Mouse (Mus musculus): ENCODE results near the gene Erc2.

Gene Erc2

DNA sequence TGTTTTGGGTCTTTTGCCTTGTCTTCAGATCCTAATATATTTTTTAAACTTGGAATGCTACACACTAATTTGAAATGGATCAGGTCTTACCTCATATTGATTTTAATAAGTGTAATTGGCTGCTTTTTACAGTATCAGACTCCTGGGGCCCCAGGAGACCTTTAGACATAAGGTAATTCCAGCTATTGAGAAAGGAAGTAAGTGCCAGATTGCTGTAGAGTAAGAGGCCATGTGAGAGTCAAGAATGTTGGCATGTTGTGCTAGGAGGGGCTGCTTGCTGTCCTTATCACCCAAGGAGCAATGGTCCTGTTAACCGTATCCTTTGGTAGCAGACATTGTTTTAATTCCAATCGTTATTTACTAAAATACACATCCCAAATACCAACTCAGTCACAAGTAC lies 163.3 kb downstream of the Erc2 start:
- no peak for TF ChIP-seq GATA4 (IDR thresholded peaks at IDR 0.05; ENCODE audit: insufficient replicate concordance, low read length)

DNA sequence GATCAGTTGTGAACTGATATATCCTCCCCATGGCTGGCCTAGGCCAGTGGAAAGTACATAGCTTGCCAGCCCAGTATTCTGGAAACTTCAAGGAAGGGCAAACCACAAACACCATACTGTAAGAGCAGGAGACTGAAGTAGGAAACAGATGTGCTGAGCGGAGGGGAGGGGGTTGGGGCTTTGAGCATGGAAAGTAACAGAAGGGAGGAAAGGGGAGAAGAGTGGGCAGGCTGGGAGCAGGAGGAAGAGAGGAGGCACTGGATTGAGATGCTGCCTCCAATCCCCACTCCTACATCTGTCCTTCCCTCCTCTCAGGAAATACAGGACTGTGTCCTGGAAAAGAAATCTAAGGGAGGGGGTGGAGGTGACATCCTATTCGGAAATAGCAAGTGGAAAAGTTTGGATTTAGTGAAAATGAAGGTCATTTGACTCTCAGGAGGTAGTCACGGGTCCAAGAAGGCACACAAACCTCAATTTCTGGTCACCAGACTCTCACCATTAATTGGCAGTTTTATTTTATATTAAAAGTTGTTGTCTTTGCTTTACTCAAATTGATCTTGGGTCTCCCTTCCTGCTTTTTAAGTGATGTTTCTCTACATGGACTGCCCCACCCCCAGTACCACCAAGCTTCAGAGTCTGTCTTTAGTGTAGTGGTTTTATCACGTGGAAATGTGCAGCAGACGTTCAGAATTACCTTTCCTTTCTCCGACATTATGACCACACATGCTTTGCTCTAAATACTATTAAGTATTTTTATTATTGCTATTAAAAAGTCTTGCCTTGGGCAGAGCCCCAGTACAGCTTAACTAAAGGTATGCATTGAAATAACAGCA lies 167.1 kb downstream of the Erc2 start:
- TF ChIP-seq GATA4 (IDR thresholded peaks at IDR 0.05; ENCODE audit: insufficient replicate concordance, low read length): no peak

DNA sequence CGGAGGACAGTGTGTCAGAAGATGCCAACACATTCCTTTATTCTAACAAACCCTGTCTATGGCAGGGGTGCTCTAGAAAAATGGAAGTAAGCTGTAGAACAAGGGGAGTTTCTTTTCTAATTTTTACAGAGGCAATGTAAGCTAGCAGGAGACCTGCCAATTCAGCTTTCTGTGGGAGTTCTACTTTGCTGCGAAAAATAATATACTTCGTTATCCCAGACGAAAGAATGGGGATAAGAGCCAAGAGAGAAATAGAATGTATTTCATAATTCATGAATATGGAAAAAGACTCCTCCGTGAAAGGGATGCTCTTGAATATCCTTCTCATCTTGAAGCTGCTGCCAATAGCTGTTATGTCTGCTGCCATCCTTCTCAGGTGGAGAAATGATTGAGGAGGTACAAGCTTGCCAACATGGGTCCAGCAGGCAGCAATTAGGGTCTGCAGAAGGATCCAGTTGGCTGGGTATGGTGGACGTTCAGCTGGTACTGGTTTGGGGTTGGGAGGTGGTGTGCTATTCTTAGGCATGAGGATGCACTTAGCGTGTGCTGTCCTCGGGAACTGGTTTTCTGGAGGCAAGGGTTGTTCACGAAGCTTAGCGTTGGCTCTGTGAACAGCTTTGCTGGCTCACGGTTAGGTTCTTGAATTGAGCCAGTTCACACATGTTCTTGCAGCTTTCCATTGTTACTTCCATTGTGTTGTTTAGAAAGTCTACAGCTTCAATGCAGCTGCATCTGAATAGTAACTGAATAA lies 176.1 kb downstream of the Erc2 start:
- no peak for TF ChIP-seq GATA4 (IDR thresholded peaks at IDR 0.05; ENCODE audit: insufficient replicate concordance, low read length)

DNA sequence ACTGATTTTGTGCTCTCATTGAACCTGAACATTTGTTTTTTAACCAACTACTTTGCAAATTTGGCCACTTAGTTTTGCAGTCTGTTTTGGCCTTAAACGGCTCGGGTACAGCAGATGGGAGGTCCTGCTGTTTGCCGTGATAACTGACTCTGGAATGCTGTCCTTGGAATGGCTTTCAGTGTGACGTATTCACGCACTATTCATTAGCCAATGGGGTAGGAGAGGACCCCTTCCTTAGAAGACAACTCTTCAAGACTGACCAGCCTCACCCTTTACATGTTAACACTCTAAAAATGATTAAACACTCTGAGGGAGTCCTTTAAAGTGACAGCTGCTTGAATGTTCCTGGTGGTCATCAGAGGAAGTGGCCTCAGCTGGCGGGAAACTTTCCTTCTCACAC lies 178.5 kb downstream of the Erc2 start:
- TF ChIP-seq GATA4 (IDR thresholded peaks at IDR 0.05; ENCODE audit: insufficient replicate concordance, low read length): no peak

DNA sequence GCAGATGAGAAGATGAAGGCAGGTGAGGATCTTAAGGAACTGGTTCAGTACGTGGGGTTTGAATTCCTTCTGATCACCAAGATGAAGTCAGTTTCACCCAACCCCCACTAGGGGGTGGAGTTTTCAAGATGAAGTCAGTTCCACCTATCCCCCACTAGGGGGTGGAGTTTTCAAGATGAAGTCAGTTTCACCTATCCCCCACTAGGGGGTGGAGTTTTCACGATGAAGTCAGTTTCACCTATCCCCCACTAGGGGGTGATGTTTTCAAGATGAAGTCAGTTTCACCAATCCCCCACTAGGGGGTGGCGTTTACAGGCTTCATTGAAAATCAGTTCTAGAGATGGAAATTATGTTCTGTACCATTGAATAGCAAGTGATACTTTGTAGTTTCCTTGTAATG lies 181.7 kb downstream of the Erc2 start:
- no peak for TF ChIP-seq GATA4 (IDR thresholded peaks at IDR 0.05; ENCODE audit: insufficient replicate concordance, low read length)

DNA sequence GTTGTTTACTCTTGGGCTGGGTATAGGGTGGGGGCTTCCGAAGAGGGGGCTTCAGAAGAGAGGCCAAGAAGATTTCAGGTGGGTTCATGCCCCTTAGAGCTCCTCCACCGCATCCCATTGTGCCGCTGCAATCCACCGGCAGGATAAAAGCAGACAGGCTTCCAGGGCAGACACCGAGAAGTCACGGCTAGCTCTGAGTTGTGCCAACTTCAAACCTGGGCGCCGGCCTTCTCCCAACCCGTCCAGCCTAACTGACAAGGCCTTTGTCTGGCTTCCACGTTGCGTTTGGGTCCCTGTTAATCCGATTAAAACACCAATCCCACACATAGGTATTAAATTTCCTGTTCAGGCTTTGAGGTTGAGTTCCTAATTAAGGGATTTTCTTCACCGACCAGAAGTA lies 182.8 kb downstream of the Erc2 start:
- no peak for TF ChIP-seq GATA4 (IDR thresholded peaks at IDR 0.05; ENCODE audit: insufficient replicate concordance, low read length)

DNA sequence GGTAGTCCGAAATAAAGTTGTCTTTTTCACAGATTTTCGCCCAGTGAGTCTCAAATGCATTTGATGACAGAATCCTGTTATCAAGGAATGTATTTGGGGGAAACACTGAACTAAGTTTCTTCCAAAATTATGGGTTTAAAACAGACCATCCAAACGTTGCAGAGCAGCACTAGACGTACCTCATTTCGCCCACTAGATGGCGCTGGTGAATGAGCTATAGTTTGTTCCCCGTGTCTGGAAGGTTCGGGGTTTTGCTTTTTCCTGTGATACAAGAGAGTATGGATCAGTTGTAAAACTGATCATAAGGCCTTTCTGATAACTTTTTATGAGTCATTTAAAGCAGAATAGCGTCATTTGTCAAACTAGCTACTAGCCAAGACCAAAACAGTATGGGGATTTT lies 185.9 kb downstream of the Erc2 start:
- no peak for TF ChIP-seq GATA4 (IDR thresholded peaks at IDR 0.05; ENCODE audit: insufficient replicate concordance, low read length)

DNA sequence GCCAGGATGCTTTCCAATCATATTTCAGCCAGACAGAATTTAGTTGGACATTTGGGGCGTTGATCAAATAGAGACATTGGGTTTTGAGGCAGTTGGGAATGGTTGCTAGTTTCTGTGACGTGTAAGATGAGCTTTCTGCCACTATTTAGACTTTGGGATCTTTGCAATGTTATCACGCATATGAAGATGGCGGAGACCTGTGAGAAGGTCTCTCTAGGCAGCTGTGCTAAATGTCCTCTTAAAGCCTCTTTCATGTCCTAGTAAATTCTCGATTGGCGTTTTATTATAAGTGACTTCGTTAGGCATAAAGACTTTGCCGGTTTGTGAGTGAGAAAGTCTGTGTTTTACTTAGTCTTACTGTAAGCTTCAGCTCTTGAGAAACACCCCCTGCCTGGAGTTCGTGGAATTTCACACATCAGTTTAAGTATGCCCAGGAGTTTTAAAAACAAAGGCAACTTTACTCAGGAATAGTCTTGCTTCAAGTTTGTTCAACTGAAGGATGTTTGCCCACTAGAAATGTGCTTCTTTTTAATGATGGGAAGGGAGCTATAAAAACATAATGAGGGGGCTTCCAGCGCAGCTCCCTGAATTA lies 186.4 kb downstream of the Erc2 start:
- no peak for TF ChIP-seq GATA4 (IDR thresholded peaks at IDR 0.05; ENCODE audit: insufficient replicate concordance, low read length)

DNA sequence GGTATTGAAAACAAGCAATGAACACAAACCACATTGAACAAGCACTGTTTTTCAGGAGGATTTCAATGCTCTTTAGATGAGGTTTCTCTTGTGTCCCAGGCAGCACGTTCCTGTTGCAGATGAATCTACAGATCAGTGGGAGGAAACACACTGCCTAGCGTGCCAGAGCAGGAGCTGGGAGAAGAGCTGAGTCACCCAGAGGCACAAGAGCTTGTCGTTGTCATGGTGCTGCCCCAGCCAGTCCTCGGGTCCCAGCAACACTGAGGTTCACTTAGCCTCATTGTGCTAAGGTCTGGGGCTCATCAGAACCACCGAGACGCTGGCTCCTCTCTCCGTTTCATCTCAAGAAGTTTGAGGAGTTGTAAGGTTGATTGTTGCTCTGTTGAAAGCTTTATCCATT lies 188.6 kb downstream of the Erc2 start:
- TF ChIP-seq GATA4 (IDR thresholded peaks at IDR 0.05; ENCODE audit: insufficient replicate concordance, low read length): no peak

DNA sequence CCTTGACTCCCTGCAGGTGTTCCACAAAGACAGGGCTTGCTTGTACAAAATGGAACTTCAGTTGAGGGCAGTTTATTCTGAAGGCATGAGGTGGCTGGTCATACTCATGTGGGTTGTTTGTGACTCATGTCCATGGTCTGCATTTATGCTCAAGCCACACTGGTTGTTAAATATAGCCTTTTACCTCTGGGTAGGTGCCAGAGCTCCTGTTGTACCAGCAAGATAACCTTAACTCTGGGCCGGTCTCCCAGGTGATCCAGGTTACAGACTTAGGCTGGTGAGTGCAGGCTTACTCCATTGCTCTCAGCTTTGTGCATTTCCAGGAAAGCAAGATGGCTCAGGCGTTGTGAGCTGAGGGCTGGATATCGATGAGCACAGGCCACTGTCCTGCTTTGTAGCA lies 189.4 kb downstream of the Erc2 start:
- TF ChIP-seq GATA4 (IDR thresholded peaks at IDR 0.05; ENCODE audit: insufficient replicate concordance, low read length): no peak

DNA sequence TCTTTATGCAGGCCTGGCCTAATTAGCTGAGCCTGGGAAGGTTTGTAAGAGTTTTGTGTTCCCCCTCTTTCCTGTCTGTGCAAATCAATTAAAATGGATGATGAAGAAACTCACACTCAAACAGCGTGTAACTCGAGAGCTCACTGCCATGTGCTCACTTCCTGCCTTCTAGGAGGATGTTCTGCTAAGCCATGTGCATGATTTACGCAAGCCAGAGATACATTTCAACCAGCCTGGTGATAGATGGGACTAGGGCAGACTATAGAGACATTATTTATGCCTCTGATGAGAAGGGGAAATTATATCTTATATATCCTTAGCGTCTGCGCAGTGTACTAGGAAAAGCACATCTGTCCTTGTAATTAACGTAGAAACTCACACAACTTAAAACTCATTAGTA lies 193.5 kb downstream of the Erc2 start:
- no peak for TF ChIP-seq GATA4 (IDR thresholded peaks at IDR 0.05; ENCODE audit: insufficient replicate concordance, low read length)

DNA sequence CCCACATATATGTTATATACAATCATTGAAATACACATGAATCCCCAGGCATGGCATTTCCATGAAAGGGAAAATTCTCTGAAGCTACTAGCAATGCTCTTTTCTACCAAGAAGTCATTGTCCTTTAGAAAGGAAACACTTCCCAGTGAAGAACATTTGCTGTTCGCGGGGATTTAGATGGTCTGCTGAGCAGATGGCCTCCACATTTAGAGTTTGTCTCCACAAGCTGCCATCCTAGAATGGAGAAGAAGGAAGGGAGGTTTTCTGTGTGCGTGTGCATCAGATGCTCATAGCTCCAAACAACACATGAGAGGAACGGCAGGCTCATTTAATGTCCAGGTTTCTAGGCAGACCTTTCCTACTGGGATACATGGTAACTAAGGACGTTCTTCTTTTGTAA lies 196.8 kb downstream of the Erc2 start:
- TF ChIP-seq GATA4 (IDR thresholded peaks at IDR 0.05; ENCODE audit: insufficient replicate concordance, low read length): no peak

DNA sequence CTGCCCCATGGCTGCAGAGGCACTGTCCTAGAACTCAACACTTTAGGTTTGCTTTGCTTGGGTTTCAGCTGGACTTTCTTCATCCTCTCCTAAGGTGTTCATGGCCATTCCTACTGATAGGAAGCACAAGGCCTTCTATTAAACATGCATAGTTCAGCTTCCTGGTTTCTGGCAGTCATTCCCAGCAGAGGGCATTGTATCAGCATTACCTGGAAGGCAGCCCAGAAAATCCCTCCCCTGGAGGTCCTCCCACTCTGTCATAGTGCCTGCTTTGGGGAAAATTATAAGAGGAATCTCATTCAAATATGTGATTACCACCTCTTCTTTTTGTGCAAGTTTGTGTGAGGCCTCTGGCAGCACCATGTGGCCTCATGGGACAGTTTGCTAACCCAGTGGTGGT lies 199.6 kb downstream of the Erc2 start:
- no peak for TF ChIP-seq GATA4 (IDR thresholded peaks at IDR 0.05; ENCODE audit: insufficient replicate concordance, low read length)

DNA sequence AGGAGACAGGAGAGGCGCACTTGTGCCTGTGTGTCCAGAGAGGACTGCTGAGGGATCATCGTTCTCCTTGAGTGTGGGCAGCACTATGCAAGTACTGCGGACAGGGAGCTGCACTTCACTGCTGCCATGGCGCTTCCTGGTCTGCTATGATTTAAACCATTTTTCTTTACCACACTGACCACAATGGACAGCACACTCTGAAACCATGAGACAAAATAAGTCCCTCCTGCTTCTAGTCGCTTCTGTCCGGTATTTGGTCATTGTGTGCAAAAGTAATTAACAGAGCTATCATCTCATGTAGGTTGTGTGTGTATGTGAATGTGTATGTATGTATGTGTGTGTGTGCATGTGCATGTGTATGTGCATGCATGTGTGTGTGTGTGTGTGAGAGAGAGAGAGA lies 200.3 kb downstream of the Erc2 start:
- TF ChIP-seq GATA4 (IDR thresholded peaks at IDR 0.05; ENCODE audit: insufficient replicate concordance, low read length): no peak

DNA sequence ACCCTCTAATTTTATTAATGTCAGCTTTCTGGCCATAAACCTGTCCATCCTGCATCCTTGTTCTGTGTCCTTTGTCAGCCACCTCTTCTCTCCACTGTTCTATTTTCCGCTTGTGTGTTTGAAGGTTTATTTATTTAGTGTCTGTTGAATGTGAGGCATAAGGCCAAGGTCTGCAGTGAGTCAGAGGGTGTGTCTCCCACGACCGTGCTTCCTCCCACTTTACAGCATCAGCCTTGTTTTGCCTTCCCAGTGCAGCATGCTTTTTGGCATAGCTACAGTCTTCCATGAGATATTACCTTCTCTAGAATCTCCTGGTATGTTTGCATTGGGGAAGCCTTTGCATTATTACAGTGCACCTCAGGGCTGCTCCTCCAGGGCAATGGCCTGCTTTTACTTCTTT lies 200.8 kb downstream of the Erc2 start:
- TF ChIP-seq GATA4 (IDR thresholded peaks at IDR 0.05; ENCODE audit: insufficient replicate concordance, low read length): no peak

DNA sequence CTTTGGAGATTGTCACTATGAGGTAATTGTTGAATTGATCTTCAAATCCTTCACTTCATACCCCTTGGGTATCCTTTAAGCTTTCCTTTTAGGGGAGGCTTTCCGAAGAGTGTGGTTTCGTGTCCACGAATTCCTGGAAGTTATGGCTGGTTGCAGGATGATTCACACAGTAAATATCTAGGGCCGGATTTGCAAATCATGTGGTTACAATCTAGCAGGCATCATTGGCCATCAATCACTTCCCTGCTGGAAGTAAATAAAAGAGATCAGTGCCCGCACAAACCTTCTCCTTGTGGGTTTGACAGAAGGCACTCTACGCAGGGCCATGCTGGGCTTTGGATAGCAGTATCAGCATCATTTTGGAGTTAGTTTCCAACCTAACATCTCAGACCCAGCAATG lies 201.7 kb downstream of the Erc2 start:
- no peak for TF ChIP-seq GATA4 (IDR thresholded peaks at IDR 0.05; ENCODE audit: insufficient replicate concordance, low read length)
